Mouse (Mus musculus) embryo, embryonic 11.5 days (tissue): ENCODE measurements around the gene Gm19935.

Experiments
- DNase-seq: peaks from one replicate; pipeline ENCODE4 v3.0.0-alpha.2; 2012; ENCODE audit warnings: low read depth, low spot score

Gene Gm19935

GRCm38 (mm10) chr8:90817293-90817692, at the start of gene Gm19935:
Gm19935 (minus strand) TSS chr8:90817393.
- DNase-seq, result no peak

DNA sequence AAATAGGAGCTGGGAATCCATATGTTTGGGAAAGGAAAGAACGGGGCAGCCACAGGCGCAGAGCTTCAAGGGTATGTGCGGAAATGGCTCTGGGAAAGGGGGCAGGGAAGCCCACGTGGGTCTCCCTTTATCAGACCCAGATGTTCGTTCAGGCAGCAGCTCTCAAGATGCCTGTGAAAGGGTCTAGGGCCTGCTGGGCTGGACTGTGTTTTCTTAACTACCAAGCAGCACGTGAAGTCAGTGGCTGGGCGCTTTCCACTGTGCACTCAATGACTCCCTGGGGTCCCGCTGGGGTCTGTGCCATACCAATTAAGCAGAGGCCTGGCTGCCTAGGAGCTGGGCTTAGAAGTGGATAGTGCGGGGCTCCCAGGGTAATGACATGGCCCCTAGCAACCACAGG, 44.8 kb upstream of the Gm19935 start:
- DNase-seq, result peak; percentile 79

DNA sequence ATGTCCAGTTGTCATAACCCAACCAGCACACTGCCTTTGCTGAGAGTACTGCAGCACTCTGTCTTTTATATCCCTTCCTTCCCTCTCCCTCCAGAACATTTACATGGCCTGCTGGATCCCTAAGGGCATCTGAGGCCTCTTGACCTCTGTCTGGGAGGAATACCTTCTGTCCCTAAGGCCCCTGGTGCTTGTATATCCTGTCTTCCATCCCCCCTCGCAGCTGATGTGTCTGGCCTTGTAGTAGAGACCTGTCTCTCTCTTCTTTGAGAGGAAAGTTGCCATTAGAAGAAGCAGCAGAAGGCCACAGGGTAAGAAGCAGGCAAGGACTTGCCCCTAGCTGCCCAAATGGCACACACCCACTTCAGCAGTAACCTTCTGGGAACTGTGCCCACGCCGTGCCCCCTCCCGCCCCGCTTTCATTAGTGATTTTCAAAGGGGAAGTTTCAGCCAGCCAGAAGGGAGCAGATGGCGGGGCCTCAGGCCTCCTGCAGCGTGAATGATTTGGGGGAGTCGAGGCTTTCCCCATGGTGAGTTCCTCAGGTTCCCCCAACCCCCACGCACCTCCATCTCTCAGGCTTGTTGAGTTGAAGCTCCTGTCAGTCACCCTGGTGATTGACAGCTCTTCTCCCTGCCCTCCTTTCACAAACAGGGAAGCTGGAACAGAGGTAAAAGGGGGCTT, 44.2 kb upstream of the Gm19935 start:
- DNase-seq, result no peak

DNA sequence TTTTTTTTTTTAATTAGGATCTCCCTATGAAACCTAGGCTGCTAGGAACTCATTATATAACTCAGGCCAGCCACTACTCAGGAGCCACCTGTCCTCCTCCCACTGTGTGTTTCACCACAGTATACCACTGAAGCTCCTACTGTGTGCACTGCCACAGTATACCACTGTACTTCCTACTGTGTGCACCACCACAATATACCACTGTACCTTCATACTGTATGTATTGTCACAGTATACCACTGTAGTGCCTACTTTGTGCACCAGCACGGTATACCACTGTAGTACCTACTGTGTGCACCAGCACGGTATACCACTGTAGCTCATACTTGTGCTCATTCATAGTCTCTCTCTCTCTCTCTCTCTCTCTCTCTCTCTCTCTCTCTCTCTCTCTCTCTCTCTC, 40.9 kb upstream of the Gm19935 start:
- DNase-seq, result no peak

DNA sequence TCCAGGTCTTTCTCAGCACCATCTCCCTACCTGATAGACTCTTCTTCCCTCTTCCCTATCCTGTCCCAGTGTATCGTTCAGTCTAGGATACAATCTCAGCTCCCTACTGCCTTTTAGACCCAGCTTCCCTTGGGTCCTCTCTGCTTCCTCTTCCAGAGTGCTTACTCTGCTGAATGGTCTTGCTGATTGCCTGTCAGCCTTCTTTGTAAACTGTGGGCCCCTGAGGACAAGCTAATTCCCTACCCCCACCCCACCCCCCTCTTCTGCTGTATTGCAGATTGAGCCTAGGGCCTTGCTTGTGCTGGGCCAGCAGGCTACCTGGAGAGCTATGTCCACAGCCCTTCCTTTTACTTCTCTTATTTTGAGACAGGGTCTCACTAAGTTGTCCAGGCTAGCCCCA, 39.8 kb upstream of the Gm19935 start:
- DNase-seq, result no peak

DNA sequence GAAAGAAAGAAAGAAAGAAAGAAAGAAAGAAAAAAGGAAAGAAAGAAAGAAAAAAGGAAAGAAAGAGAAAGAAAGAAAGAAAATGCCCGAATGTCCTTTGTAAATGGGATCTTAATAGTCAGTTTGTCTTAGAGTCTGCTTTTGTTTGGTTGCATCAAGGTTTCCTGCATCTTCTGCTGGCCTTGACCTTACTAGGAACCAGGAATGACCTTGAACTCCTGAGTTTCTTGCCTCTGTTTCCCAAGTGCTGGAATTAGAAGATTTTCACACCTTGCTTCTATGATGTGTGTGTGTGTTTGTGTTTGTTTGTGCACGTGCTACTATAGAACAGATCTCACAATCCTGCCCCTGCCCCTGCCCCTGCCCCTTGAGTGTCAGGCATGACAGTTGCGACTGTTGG, 39.0 kb upstream of the Gm19935 start:
- no peak for DNase-seq

DNA sequence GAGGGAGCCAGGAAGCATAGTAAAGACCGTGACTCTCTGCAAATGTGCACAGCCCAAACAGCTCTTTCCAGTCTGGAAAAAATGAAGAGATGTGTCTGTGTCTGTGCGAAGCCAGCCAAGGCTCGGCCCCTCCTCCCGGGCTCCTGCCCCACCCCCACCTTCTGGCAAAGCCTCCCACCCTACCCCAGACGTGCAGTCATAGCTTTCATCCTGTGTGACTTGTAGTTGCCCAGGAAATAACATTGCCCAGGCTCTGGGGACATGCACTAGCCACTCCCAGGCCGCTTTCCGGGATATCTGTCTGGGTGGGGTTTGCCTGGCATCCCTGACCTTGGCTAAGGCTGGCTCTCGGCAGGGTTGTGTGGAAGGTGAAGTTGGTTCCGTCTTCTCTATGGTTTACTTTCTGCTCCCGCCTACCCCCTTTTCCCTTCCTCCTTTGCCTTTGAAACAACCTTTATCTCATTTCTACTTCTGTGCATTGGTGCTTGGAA, 37.5 kb upstream of the Gm19935 start:
- DNase-seq, result no peak

GRCm38 (mm10) chr8:90853971-90854670, 36.9 kb upstream of the Gm19935 start:
- DNase-seq, result no peak

- no peak for DNase-seq
These were observed 34.4 kb upstream of the Gm19935 start for GRCm38 (mm10) chr8:90851544-90851943.

DNA sequence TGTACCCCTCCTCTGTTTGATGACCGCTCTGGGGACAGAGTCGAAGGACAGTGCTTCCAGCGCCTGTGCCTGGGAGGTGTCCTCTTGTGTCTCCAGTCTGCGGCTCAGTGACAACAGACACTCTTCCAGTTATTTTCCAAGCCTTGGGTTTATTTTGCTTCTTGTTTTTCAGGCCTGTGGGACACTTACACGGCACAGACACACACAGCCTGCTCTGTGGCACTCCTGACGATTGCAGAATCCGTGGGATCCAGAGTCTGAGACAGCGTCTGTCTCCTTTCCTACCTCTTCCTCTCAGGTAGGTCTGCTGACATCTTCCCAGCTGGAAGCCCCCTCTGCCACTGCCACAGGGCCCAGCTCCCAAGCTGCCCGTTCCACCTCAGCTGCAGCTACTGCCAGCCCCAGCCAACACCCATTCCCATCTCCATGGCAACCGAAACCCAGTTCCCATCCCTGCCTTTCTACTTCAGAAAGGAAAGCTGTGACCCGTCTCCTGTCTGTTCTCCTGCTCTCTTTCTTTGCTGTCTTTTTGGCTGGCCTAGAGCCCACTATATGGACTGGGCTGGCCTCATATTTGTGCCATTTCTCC, 32.4 kb upstream of the Gm19935 start:
- DNase-seq, result no peak

DNA sequence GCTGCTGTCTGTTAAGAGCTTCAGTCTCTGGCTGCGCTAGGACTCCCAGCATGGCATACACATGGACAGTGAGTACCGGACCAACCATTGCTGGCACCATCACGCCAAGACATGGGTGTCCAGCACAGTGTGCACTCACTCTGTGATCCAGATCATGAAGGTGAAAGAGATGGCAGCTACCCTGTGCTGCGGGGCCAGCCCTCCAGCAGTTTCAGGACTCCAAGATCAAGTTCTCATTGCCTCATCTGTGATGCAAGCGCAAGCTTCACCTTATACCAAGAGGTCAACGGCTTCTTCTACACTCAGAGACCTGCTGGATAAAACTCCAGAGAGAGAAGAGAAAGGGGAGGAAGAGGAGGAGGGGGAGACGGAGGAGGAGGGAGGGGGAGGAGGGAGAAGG, 30.8 kb upstream of the Gm19935 start:
- DNase-seq, result no peak

DNA sequence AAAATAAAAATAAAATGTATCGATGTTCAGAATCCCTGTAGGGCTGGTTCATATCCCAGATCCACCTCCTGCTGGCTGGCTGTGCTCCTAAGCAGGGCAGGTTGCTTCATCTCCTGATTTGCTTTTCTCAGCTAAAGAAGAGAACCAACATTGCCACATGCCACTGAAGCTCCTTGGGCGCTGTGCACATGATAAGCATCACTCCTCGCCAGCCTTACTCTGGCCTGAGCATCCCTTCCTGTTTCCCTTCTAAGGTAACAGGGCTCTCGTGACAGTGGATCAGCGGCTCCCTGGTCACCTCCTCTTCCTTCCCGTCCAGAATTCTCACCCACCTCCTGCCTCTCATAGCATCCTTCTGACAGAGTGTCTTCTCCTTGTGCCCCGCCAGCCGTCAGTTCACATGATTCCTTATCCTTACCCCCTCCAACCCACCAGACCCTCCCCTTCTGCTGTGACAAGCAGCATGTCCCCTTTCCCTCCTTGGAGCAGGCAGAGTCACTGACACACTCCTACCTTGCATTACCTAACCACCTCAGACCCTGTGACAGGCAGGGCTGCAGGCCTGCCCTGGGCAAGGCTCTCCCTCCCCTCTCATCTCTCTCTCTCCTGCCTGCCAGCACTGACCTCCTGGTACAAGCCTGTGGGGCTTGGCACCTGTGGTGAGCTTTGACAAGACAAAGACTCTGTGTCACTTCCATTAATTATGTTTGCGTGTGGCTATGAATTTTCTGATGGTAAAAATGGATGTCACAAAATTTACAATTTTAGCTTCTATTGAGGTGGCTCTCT, 27.2 kb upstream of the Gm19935 start:
- no peak for DNase-seq

DNA sequence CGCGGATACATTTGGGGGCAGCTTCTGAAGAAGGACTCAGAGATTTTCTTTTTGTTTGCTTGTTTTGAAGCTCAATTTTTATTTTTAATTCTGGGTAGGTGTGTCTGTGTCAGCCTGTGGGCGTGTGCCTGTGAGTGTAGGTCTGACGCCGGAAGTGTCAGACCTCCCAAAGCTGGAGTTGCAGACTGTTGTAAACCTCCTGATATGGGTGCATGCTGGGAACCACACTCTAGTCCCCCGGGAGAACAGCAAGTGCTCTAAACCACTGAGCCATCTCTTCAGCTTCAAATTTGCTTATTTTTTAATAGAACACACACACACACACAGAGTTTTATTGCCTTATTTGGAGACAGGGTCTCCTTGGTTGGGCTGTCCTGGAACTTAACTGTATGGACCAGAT, 25.9 kb upstream of the Gm19935 start:
- DNase-seq, result no peak

DNA sequence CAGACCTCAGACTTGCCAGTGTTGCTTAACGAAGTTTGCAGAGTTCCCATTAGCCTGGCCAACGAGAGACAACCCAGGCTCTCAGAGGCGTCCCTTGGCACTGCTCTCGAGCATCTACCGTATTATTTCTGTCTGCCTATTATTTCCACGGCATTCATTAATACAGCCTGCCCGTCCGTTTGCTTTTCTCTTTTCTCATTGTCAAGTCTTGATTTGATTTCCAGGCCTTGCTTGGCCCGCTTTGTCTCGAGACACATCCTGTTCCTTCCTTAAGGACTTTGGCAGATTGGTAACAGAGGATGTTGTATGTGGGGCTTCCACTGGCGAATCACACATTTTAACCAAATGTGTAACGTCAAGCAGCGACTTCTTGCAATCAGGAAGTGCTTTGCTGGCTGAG, 24.1 kb upstream of the Gm19935 start:
- DNase-seq, result no peak

- DNase-seq, result no peak
These were observed 22.8 kb upstream of the Gm19935 start for GRCm38 (mm10) chr8:90839725-90840714.

- DNase-seq, result no peak
These were observed 20.2 kb upstream of the Gm19935 start for GRCm38 (mm10) chr8:90837440-90837839.

DNA sequence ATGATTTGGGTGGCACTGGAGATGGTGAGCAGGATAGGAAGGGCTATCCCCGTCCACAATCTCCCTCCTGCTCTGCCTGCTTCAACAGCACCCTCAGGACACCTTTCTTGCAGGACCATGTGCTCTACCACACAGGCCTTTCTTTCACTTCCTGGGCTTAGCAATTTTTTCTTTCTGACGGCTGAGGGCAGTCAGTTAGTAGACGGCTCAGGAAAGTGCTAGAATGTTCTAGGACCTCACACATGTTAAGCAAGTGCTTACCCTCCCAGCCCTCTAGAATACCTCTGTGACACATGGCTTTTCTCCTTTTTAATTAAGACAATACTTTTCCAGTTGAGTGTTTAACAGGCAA, 17.1 kb upstream of the Gm19935 start:
- DNase-seq, result no peak

GRCm38 (mm10) chr8:90833628-90834320, 16.6 kb upstream of the Gm19935 start:
- DNase-seq, result no peak

- DNase-seq, result no peak
These were observed 15.5 kb upstream of the Gm19935 start for GRCm38 (mm10) chr8:90832576-90833289.

GRCm38 (mm10) chr8:90830980-90831379, 13.8 kb upstream of the Gm19935 start:
- DNase-seq, result no peak
